Mouse (Mus musculus): Measurements from ENCODE around the gene 9430015G10Rik.

9430015G10Rik gene

GRCm38 (mm10) chr4:156130436-156130835 is 20.7 kb downstream of the 9430015G10Rik start, which contains the start of gene Rnf223:
Rnf223 (plus strand) TSS chr4:156130513.
- no peak for TF ChIP-seq GATA4 (IDR thresholded peaks at IDR 0.05; ENCODE audit: insufficient replicate concordance, low read length)

- no peak for TF ChIP-seq GATA4 (IDR thresholded peaks at IDR 0.05; ENCODE audit: insufficient replicate concordance, low read length)
Observed at GRCm38 (mm10) chr4:156130940-156131339, 21.2 kb downstream of the 9430015G10Rik start.

- no peak for TF ChIP-seq GATA4 (IDR thresholded peaks at IDR 0.05; ENCODE audit: insufficient replicate concordance, low read length)
Observed at GRCm38 (mm10) chr4:156133334-156133733, 23.6 kb downstream of the 9430015G10Rik start.

- TF ChIP-seq GATA4 (IDR thresholded peaks at IDR 0.05; ENCODE audit: insufficient replicate concordance, low read length): no peak
Observed at GRCm38 (mm10) chr4:156133943-156134605, 24.3 kb downstream of the 9430015G10Rik start.

GRCm38 (mm10) chr4:156135112-156135511 is 25.3 kb downstream of the 9430015G10Rik start:
- TF ChIP-seq GATA4 (IDR thresholded peaks at IDR 0.05; ENCODE audit: insufficient replicate concordance, low read length): no peak

- no peak for TF ChIP-seq GATA4 (IDR thresholded peaks at IDR 0.05; ENCODE audit: insufficient replicate concordance, low read length)
Observed at GRCm38 (mm10) chr4:156135801-156136200, 26.0 kb downstream of the 9430015G10Rik start.

GRCm38 (mm10) chr4:156136285-156137100 is 26.7 kb downstream of the 9430015G10Rik start:
- TF ChIP-seq GATA4 (IDR thresholded peaks at IDR 0.05; ENCODE audit: insufficient replicate concordance, low read length): no peak

GRCm38 (mm10) chr4:156154771-156155170 is 45.0 kb downstream of the 9430015G10Rik start:
- TF ChIP-seq GATA4 (IDR thresholded peaks at IDR 0.05; ENCODE audit: insufficient replicate concordance, low read length): no peak

- no peak for TF ChIP-seq GATA4 (IDR thresholded peaks at IDR 0.05; ENCODE audit: insufficient replicate concordance, low read length)
Observed at GRCm38 (mm10) chr4:156166477-156166876, 56.7 kb downstream of the 9430015G10Rik start.

GRCm38 (mm10) chr4:156168611-156169010 is 58.8 kb downstream of the 9430015G10Rik start:
- no peak for TF ChIP-seq GATA4 (IDR thresholded peaks at IDR 0.05; ENCODE audit: insufficient replicate concordance, low read length)

GRCm38 (mm10) chr4:156169129-156169528 is 59.3 kb downstream of the 9430015G10Rik start:
- no peak for TF ChIP-seq GATA4 (IDR thresholded peaks at IDR 0.05; ENCODE audit: insufficient replicate concordance, low read length)

- TF ChIP-seq GATA4 (IDR thresholded peaks at IDR 0.05; ENCODE audit: insufficient replicate concordance, low read length): no peak
Observed at GRCm38 (mm10) chr4:156171828-156172227, 62.0 kb downstream of the 9430015G10Rik start.

Measured in liver, adult (tissue).